ENCODE assay signal across 12 mouse cellular contexts in genomic region chr2:12316361-12316760, GRCm38 (mm10). TPM values are rescaled to one million over a fixed set of nuclear protein-coding genes. Genes with fewer than 3 reads are reported as not detected.
DNase-seq lines count a peak whose midpoint lies in the region; ATAC-seq and TF ChIP-seq lines count a peak whose summit lies in the region.
"Had no signal": no experiment of that assay in that cellular context is flagged by ENCODE, and none has a peak within 500 bp of the region (broad histone marks: within the 10 kb centered on the region; RNA-seq: fewer than 3 reads in every experiment).

No protein-coding gene starts in this region.

- no peak overlapping the region for H3K4me2 ChIP-seq in kidney, embryonic 15.5 days
- H3K4me2 ChIP-seq: liver, embryonic 15.5 days; neural tube, embryonic 12.5 days had no signal

- TF ChIP-seq POLR2A in kidney, adult 2 months (IDR thresholded peaks at IDR 0.05; ENCODE audit: low read depth, low read length) = no peak

- no peaks in the 10 kb centered on the region for H3K4me1 ChIP-seq in kidney, adult 2 months (ENCODE audit: control insufficient read depth, insufficient read depth, low read length)
- H3K4me1 ChIP-seq in midbrain, embryonic 10.5 days = 0 out of 2 replicates have a peak, but pooled peaks cover 2% of the 10 kb centered on the region
- 0 out of 2 replicates have a peak, but pooled peaks cover 5% of the 10 kb centered on the region for H3K4me1 ChIP-seq in kidney, embryonic 15.5 days
- H3K4me1 ChIP-seq: liver, embryonic 15.5 days had no signal

- H3K27me3 ChIP-seq in kidney, adult 2 months (replicated peaks; ENCODE audit: control insufficient read depth, insufficient read depth, low read length) = no peaks in the 10 kb centered on the region
- no peaks in the 10 kb centered on the region for H3K27me3 ChIP-seq in midbrain, embryonic 10.5 days (ENCODE audit: low read depth, poor library complexity, severe bottlenecking)
- no peaks in the 10 kb centered on the region for H3K27me3 ChIP-seq in kidney, embryonic 15.5 days
- H3K27me3 ChIP-seq: liver, embryonic 15.5 days; neural tube, embryonic 12.5 days had no signal

- 44% methylated on average over 7 of the region's 7 CpGs for WGBS in kidney, adult 2 months
- WGBS in midbrain, embryonic 10.5 days = 43% methylated on average over 7 of the region's 7 CpGs
- 37% methylated on average over 7 of the region's 7 CpGs for WGBS in kidney, embryonic 15.5 days

- H3K27ac ChIP-seq in kidney, adult 2 months (ENCODE audit: insufficient read depth, low read depth, low read length) = no peak overlapping the region
- no peak overlapping the region for H3K27ac ChIP-seq in midbrain, embryonic 10.5 days (replicated peaks)
- no peak overlapping the region for H3K27ac ChIP-seq in kidney, embryonic 15.5 days
- H3K27ac ChIP-seq: liver, embryonic 15.5 days; neural tube, embryonic 12.5 days had no signal

- DNase-seq in kidney, postnatal 14 days = peak; percentile 20
- DNase-seq in kidney, adult 2 months = no peak
- peak; percentile 55 for DNase-seq in adrenal gland, postnatal 10 days
- DNase-seq in heart, adult 9 months (ENCODE audit: low spot score in 2 of 2) = peak; percentile 31 to 53
- peak; percentile 80 for DNase-seq in lung, postnatal 10 days
- DNase-seq in left cerebral cortex, adult 9 months (ENCODE audit: low spot score in 2 of 2) = no peak
- DNase-seq in midbrain, embryonic 10.5 days (ENCODE audit: low spot score) = no peak
- DNase-seq: kidney, postnatal 36 days had no signal

- no peaks in the 10 kb centered on the region for H3K36me3 ChIP-seq in kidney, adult 2 months (ENCODE audit: control insufficient read depth, insufficient read depth, low read length)
- no peaks in the 10 kb centered on the region for H3K36me3 ChIP-seq in midbrain, embryonic 10.5 days
- no peaks in the 10 kb centered on the region for H3K36me3 ChIP-seq in kidney, embryonic 15.5 days
- H3K36me3 ChIP-seq: liver, embryonic 15.5 days; neural tube, embryonic 12.5 days had no signal

- ATAC-seq in kidney, embryonic 15.5 days (replicated peaks; ENCODE audit: low FRiP score) = no peak

- no peak overlapping the region for H3K9ac ChIP-seq in kidney, embryonic 15.5 days
- H3K9ac ChIP-seq: liver, embryonic 15.5 days; neural tube, embryonic 12.5 days had no signal

- no peaks in the 10 kb centered on the region for H3K9me3 ChIP-seq in midbrain, embryonic 10.5 days (replicated peaks)
- H3K9me3 ChIP-seq in kidney, embryonic 15.5 days (replicated peaks) = no peaks in the 10 kb centered on the region
- H3K9me3 ChIP-seq: liver, embryonic 15.5 days; neural tube, embryonic 12.5 days had no signal

- no peak overlapping the region for H3K4me3 ChIP-seq in kidney, adult 2 months (ENCODE audit: insufficient read depth, low read depth, low read length)
- H3K4me3 ChIP-seq in midbrain, embryonic 10.5 days = no peak overlapping the region
- no peak overlapping the region for H3K4me3 ChIP-seq in kidney, embryonic 15.5 days (replicated peaks)
- H3K4me3 ChIP-seq: erythroblast, embryonic 14.5 days; liver, embryonic 15.5 days; neural tube, embryonic 12.5 days had no signal

- TF ChIP-seq CTCF in kidney, adult 2 months (conservative IDR thresholded peaks at IDR 0.05; ENCODE audit: insufficient read depth, insufficient read length, low read depth, low read length) = no peak

RNA-seq across cellular contexts. Expression of gene Itga8, which starts 14.6 kb away (rescaled TPM):
- 8.4 and 9.7 TPM in 2 replicates for polyA plus RNA-seq in kidney, adult 2 months (2012; rRNA removed)
- 10 to 100 TPM; 21.7 to 24.1 TPM for total RNA-seq in adrenal gland, postnatal 10 days (2021)
- 3.9 and 5.3 TPM in 2 replicates for polyA plus RNA-seq in midbrain, embryonic 10.5 days (2016; fragmentation: Nextera tagmentation; extraction: Ambion mirVana)
- polyA plus RNA-seq in kidney, embryonic 15.5 days (2015; fragmentation: Nextera tagmentation; extraction: Ambion mirVana) = 39.1 and 39.8 TPM in 2 replicates
- polyA plus RNA-seq: erythroblast, embryonic 14.5 days had no signal

Comparison
In these comparisons a context has a peak if more than half of its experiments do, and no peak if none do; other contexts are left out.
1. DNase-seq: peak in kidney, postnatal 14 days (single experiment), adrenal gland, postnatal 10 days (single experiment), heart, adult 9 months (2 of 2) and lung, postnatal 10 days (single experiment); none in kidney, adult 2 months (single experiment), left cerebral cortex, adult 9 months (0 of 2) and midbrain, embryonic 10.5 days (single experiment).